Mouse (Mus musculus): ENCODE measurements at regions not wholly inside any gene's neighbourhood (a gene's known extent, or its start where the extent isn't known, plus 50 kb on each side); places are given as distances from the start of the nearest gene placed in this dataset.
"Not testable (repeated sequence)": the region's sequence is repeated elsewhere in the genome, so short reads cannot be mapped to it uniquely, and the experiment has no call there.

GRCm38 (mm10) chr2:53619681-53620080 is 428.2 kb downstream of the Arl6ip6 start:
- no peak for DNase-seq (ENCODE audit: low read depth, low spot score)

- not testable (repeated sequence) for DNase-seq (ENCODE audit: low read depth, low spot score)
These were observed 441.4 kb downstream of the Arl6ip6 start for GRCm38 (mm10) chr2:53632816-53633474.

- DNase-seq (ENCODE audit: low read depth, low spot score) = no peak
These were observed 416.6 kb downstream of the Rprm start for GRCm38 (mm10) chr2:53668599-53669372.

- DNase-seq (ENCODE audit: low read depth, low spot score) = no peak
These were observed 404.9 kb downstream of the Rprm start for GRCm38 (mm10) chr2:53680350-53681011.

GRCm38 (mm10) chr2:53682599-53682998 is 402.8 kb downstream of the Rprm start:
- no peak for DNase-seq (ENCODE audit: low read depth, low spot score)

GRCm38 (mm10) chr2:53687281-53687680 is 398.1 kb downstream of the Rprm start:
- DNase-seq (ENCODE audit: low read depth, low spot score) = no peak

- DNase-seq (ENCODE audit: low read depth, low spot score) = no peak
These were observed 396.0 kb downstream of the Rprm start for GRCm38 (mm10) chr2:53689223-53689880.

- DNase-seq (ENCODE audit: low read depth, low spot score) = no peak
These were observed 393.7 kb downstream of the Rprm start for GRCm38 (mm10) chr2:53691580-53692118.

- DNase-seq (ENCODE audit: low read depth, low spot score) = no peak
These were observed 374.1 kb downstream of the Rprm start for GRCm38 (mm10) chr2:53711213-53711612.

GRCm38 (mm10) chr2:53713106-53713640 is 372.2 kb downstream of the Rprm start:
- no peak for DNase-seq (ENCODE audit: low read depth, low spot score)

GRCm38 (mm10) chr2:53715017-53715416 is 370.3 kb downstream of the Rprm start:
- DNase-seq (ENCODE audit: low read depth, low spot score) = no peak

- DNase-seq (ENCODE audit: low read depth, low spot score) = no peak
These were observed 362.1 kb downstream of the Rprm start for GRCm38 (mm10) chr2:53723231-53723630.

GRCm38 (mm10) chr2:53728693-53729092 is 356.7 kb downstream of the Rprm start:
- DNase-seq (ENCODE audit: low read depth, low spot score) = no peak

GRCm38 (mm10) chr2:53730451-53730850 is 354.9 kb downstream of the Rprm start:
- DNase-seq (ENCODE audit: low read depth, low spot score) = no peak

GRCm38 (mm10) chr2:53763486-53763885 is 321.9 kb downstream of the Rprm start:
- DNase-seq (ENCODE audit: low read depth, low spot score) = no peak

GRCm38 (mm10) chr2:53782035-53782434 is 303.3 kb downstream of the Rprm start:
- DNase-seq (ENCODE audit: low read depth, low spot score) = not testable (repeated sequence)

- not testable (repeated sequence) for DNase-seq (ENCODE audit: low read depth, low spot score)
These were observed 296.8 kb downstream of the Rprm start for GRCm38 (mm10) chr2:53788599-53788998.

GRCm38 (mm10) chr2:53796605-53797004 is 288.7 kb downstream of the Rprm start:
- DNase-seq (ENCODE audit: low read depth, low spot score) = no peak

- DNase-seq (ENCODE audit: low read depth, low spot score) = no peak
These were observed 281.7 kb downstream of the Rprm start for GRCm38 (mm10) chr2:53803666-53804065.

GRCm38 (mm10) chr2:53850815-53851528 is 234.4 kb downstream of the Rprm start:
- DNase-seq (ENCODE audit: low read depth, low spot score) = no peak
